Mouse (Mus musculus) ovary, postnatal 36 days (tissue): ENCODE data around the gene Fam172a.

Experiments
- DNase-seq: peaks from one replicate; pipeline ENCODE4 v3.0.0; 2022; ENCODE audit warnings: low spot score, mixed read lengths

Fam172a gene

DNA sequence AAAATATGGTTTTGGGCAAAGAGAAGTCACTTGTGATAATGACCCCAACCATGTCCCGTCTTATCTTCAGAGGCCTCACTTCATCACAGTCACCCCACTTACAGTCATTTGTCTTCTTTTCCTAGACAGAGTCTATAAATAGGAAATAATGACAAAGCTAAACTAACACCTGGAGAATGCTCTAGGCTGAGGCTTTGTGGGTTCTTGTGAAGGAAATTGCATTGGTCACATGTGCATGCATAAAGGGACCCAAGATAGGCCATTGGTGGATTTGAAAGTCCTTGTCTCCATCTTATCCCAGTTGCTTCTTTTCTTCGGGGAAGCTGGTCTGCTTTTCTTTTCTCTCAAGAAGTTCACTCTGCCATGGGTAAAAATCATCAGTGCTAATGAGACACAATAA lies 400.5 kb downstream of the Fam172a start:
- DNase-seq, result no peak

DNA sequence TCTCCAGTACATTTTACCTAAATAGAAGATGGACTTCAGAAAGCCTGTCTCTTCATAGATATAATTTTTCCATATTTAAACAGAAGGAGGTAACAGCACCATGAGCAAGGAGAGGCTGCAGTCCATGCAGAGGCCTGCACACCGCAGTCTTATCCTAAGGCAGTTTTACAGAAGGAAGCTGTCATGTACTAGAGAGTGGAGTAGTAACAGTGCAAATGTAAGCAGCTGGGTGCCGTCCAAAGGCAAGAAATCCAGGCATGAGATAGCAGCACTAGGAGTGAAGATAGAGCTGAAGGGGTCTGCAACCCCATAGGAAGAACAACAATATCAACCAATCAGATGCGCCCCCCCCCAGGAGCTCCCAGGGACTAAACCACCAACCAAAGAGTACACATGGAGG lies 403.0 kb downstream of the Fam172a start:
- no peak for DNase-seq

DNA sequence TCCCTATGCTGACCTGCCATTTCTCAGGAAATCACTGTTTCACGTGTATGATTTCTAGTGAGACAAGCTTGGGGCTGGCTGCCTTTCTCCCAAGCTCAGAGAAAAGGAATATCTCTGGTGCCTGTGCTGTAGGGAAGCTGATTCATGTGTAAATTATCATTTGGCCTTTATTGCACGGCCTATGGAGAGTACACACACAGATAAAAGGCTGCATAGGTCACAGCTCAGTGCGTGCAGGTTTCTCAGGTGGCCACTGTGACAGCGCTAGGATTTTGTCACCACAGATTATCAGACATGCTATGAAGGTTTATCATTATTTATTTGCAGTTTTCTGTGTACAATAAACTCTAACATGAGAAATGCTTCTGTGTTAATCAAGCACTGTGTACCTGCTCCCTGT lies 408.8 kb downstream of the Fam172a start:
- no peak for DNase-seq

DNA sequence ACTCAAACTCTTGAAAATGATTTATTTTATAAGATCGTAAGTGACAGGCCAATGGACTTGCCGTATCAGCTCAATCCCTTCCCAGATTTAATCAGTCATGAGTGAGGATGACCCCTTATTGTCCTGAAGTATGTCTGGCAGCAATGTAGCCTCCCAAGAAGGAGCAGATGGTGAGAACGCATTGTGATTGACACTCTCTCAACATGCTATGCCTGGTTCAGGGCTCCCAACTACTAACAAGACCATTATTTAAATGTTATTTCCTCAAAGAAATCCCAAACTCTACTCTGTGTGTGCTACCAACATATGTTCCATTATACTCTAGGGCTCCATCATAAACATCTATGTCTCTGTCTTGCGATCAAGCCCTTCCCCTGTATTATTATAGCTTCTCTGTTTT lies 412.1 kb downstream of the Fam172a start:
- no peak for DNase-seq

GRCm38 (mm10) chr13:78118715-78119114 lies 416.9 kb downstream of the Fam172a start:
- no peak for DNase-seq

DNA sequence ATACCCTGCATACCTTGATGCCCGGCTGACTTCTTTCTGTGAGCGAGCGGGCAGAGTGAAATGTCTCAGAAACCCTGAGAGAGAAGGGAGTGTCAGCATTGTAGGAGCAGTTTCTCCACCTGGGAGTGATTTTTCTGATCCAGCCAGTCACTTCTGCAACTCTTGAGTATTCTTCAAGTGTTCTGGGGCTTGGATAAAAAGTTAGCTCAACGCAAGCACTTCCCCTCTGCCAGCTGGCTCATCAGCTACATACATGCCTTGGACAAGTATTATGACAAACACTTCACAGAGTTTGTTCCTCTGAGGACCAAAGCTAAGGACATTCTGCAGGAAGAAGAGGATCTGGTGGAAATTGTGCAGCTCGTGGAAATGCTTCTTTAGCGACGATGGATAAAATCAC lies 420.2 kb downstream of the Fam172a start:
- no peak for DNase-seq

GRCm38 (mm10) chr13:78123911-78124426 lies 422.1 kb downstream of the Fam172a start:
- DNase-seq, result no peak

DNA sequence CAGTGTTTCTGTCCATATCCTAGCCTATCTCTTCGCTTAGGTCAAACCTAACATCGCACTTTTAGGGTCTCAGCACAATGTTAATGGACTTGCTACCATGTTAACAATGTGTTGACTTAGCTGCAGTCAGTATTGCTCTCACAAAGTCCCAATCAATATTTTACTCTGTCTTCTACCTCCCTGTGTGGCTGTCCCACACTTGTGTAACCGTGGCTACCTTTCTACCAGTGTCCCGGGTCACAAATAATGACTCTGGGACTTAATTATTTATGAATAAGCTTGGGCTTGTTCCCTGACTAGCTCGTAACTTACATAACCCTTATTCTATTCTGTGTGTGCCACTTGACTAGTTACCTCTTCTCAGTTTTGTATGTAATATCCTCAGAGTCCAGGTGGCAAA lies 455.6 kb downstream of the Fam172a start:
- DNase-seq, result no peak

DNA sequence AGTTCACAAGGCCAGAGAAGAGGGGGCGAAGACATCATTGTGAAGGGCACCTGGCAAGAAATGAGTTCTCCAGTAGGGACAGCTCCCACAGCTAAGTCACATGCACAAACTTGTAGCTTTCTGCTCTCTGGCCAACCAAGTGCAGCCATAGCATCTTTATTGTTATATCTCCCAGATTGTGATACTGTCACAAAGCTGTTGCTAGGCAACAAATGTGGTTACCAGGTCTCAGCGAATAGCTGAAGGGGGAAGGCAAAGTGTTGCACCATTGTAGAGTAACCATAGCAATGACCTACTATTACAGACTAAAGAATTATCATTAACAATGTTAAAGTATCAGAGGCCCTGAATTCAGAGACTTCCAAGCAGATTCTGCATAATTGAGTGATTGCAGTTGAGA lies 460.3 kb downstream of the Fam172a start:
- DNase-seq, result no peak

- peak; percentile 61 for DNase-seq
These were observed 461.5 kb downstream of the Fam172a start for GRCm38 (mm10) chr13:78163087-78163958.

GRCm38 (mm10) chr13:78164941-78165340 lies 463.1 kb downstream of the Fam172a start:
- DNase-seq, result no peak

DNA sequence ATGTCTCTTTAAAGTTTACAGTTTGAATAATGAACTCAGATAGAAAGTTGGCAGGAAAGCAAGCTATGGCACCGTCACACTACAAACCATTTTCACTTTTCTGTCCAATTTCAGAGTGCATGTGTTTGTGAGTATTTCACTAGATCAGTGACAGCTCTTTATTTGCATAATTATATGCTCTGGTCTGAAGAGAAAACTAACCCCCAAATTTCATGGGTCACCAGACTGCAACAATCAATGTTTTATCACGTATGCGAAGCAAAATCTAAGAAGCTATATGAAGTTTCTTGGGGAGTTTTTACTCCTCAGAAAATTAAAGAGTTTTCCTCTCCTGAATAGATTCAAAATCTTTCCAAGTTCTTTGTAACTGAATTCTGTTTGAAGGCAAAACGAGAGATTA lies 466.3 kb downstream of the Fam172a start:
- DNase-seq, result no peak

DNA sequence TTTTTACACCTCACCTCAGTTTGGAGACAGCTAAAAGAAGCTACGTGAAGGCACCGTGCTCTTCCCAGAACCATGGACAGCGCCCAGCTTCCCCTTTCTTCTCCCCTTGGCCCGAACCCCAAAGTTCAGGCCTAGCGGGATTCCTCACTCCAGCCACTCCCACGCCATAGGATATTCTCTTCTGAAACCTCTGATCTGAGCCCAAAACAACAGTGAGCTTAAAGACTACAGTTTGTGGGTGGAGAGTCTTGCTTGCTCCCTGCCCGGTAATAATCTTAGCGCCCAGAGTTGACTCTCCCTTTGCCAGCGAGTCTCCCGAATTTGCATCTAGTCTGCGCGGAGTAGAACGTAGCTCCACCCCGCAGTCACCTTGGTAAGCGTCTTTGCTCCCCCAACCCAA lies 469.5 kb downstream of the Fam172a start:
- DNase-seq, result peak; percentile 47

DNA sequence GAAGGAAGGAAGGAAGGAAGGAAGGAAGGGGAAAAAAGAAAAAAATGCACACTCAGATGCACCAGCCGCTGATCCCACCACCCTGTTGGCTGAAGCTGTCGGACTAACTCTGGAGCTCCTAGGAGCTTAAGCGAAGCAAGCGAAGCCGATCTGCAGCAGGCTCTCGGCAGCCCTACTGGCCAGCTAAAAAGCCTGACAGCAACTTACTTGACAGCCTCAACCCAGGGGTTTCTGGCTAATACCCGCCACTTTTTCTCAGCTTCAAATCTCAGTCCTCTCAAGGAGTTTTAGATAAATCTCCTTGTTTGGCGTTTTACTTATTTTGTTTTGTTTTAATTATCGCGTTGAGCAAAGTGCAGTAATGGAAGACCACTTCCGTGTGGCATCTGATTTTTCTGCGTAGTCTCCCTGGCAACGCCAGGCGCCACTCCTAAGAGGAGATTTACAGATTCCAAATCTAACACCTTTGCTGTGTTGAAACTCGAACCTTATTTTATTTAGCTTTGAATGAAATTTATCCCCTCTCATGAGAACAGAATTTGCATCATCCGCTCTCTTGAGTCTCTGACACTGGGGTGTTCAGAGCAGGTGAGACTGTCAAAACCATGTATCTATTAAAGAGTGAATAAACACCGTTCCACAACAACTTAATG lies 470.3 kb downstream of the Fam172a start:
- no peak for DNase-seq

DNA sequence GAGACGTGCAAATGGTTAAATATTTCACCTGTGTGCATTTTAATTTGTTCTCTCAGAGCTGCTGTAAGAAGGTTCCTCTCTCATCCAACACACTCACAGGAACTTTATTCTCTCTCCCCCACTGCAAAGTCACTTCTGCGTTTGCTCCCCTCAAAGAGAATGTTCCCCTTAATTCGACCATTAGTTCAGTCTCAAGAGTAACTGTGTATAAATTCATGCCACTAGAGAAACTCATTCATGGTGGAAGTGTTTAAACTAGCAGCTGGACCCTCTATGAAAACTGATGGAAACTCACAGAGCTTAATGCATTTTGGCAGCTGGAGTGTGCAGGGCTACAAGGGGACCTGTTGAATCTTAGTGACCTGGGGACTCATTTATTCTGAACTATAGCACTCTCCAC lies 471.0 kb downstream of the Fam172a start:
- DNase-seq, result no peak

DNA sequence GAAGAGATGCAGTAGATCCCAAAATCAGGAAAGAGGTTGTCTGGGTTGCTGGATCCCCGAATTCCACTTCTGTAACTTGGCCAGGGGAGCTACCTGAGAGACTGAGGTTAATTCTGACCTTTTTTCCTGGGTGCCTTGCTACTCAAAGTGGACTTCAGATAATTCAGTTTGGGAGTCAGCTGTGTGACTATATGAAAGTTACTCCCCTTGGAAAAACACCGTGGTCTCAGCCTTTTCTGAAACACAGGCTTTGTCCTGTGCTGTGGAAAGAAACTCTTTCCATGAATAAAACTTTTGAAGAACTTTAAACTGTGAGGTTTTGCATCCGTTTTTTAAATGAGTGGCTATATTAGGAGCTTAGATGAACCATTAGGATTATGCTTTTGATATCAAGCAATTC lies 472.4 kb downstream of the Fam172a start:
- no peak for DNase-seq

- no peak for DNase-seq
These were observed 473.1 kb downstream of the Fam172a start for GRCm38 (mm10) chr13:78174891-78175290.

DNA sequence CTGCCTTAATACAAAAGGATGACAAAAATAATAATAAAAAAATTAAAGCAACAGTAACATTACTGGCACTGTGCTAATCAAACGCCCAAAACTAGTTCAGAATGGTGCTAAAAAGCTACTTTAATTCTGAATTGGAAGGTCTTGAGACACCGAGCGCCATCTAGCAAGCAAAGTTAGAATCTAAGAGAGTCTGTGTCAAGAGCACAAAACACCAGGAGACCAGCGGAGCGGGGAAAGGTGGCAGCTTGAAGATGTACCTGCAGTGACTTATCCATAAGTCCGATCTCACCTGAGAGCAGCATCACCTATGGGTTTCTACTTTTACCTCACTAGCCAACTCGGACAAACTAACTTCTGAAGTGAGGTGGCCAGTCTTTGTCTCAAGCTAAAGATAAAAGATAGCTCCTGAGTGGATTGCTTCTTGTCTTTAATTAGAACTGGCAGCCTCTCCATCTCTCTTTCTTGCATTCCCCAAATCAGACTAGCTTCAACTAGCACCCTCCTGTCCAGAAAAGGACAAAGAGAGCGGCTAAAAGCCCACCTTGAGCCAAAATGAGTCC lies 474.1 kb downstream of the Fam172a start:
- DNase-seq, result no peak

GRCm38 (mm10) chr13:78177381-78177950 lies 475.6 kb downstream of the Fam172a start:
- DNase-seq, result no peak

GRCm38 (mm10) chr13:78178021-78178420 lies 476.2 kb downstream of the Fam172a start:
- no peak for DNase-seq

GRCm38 (mm10) chr13:78178771-78179170 lies 476.9 kb downstream of the Fam172a start:
- no peak for DNase-seq

DNA sequence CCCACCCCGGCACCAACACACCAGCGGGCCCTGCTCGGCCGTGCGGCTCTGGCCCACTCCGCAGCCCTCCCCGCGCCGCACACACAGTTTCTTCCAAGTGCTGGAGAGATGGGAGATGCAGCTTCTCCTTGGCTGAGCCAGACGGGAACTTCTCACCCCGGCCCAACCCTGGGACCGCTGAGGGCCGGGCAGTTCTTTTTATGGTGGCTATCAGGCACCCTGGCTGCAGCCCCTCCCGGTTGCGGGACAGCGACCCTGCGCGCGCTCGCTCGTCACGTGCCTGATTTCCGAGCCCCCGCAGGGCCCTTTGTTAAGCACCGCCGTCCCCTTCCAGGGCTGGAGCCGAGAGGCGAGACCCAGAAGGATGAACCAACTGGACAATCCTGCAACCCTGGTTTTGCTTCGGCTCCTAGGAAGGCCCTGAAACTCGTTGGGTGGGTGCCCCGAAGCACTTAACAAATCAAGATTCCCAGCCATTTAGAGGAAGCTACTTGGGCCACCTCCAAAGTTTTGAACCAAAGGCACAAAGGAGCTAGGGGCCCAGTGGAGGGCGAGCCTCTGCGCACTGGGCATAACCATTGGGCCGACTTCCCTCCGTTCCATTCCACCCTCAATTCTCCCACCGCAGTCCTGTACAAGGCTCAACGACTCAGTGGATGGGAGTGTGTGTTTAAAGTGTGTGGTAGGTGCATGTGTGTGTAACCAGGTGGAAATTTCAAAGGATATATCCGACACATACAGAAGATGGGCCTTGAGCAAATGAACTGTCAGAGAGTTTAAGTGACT lies 477.7 kb downstream of the Fam172a start:
- DNase-seq, result no peak
